Mouse (Mus musculus) liver, adult 2 months (tissue): Measurements from ENCODE around the gene Zgrf1.

Experiments
- CTCF ChIP-seq: fragments of 200-500 bp; IDR thresholded peaks from 2 replicates; pipeline ENCODE4 v1.5.1; 2011; ENCODE audit warnings: low read depth, low read length, control low read depth
- POLR2A ChIP-seq: fragments of 200-500 bp; IDR thresholded peaks from 2 replicates; pipeline ENCODE4 v1.6.1; 2011; ENCODE audit warnings: low read length, control low read depth; ENCODE audit not compliant: insufficient read depth; ENCODE audit errors: extremely low read depth

DNA sequence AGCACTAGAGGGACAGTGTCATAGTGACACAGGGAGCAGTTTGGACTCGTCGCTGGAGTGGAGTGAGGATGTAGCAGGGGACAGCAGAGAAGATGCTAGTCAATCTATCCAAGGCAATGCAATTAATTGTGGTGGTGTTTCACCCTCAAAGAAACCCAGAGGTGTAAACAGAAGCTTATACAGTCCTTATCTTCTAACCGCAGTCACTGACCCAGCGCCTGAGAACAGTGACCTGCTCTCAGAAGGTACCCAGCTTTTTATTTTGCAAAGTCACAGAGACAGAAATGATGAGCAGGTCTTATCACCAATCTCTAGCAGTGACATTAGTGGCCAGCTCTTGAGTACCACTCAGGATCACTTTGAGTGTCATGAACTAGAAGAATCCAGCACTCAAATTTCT lies 9.7 kb downstream of the Zgrf1 start:
- no peak for TF ChIP-seq POLR2A
- TF ChIP-seq CTCF: no peak
